Mouse (Mus musculus) lung, postnatal 0 days (tissue): ENCODE results near the gene Ciz1.

ENCODE experiments used
- CTCF ChIP-seq: IDR thresholded peaks from 2 replicates; pipeline ENCODE4 v1.5.1; 2016; ENCODE audit warnings: antibody characterized with exemption, mild to moderate bottlenecking
- EP300 ChIP-seq: IDR thresholded peaks from 2 replicates; pipeline ENCODE4 v1.6.1; 2016; ENCODE audit warnings: antibody characterized with exemption, mild to moderate bottlenecking, control low read depth

- TF ChIP-seq EP300 (no peak), CTCF (no peak)
These were observed 77.2 kb downstream of the Ciz1 start for GRCm38 (mm10) chr2:32429215-32429891.
